Mouse (Mus musculus) cortical plate, adult 2 months (tissue): Measurements from ENCODE around the gene Pard3b.

ENCODE experiments used
- CTCF ChIP-seq: fragments of 200-500 bp; IDR thresholded peaks from 2 replicates; pipeline ENCODE4 v1.5.1; 2011; ENCODE audit warnings: mild to moderate bottlenecking, control low read depth, low read length; ENCODE audit not compliant: insufficient read depth; ENCODE audit errors: extremely low read depth
- POLR2A ChIP-seq: fragments of 200-500 bp; IDR thresholded peaks from 2 replicates; pipeline ENCODE4 v1.6.1; 2011; ENCODE audit warnings: mild to moderate bottlenecking, low read length, control low read depth; ENCODE audit not compliant: insufficient read depth; ENCODE audit errors: extremely low read depth

DNA sequence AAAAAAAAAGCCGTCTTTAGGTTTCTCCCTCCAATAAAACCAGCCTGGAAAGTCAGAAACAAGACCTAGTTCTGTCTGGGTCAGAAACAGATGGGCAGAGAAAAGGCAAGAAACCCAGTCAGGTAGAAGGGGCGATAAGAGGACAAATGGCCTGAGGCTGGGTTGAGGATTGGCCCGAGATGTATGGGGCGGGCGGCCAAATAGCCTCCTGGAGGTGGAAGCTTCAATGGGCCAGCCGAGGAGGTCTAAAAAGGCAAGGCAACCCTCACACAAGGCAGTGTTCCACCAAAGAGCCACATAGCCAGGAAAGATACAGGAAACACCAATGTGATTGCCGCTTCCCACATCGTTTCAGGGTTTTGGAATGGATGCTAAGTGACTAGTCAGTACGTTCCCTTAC lies 322.9 kb downstream of the Pard3b start:
- no peak for TF ChIP-seq CTCF
- no peak for TF ChIP-seq POLR2A
